Mouse (Mus musculus) brain, embryonic 14.5 days (tissue): ENCODE measurements around the gene Bcl9.

Source experiments
- CTCF ChIP-seq: fragments of 200-500 bp; IDR thresholded peaks from 2 replicates; pipeline ENCODE4 v1.5.1; 2012; ENCODE audit warnings: inconsistent platforms, mild to moderate bottlenecking, moderate library complexity, borderline replicate concordance; ENCODE audit not compliant: insufficient read depth, insufficient read length; ENCODE audit errors: extremely low read depth
- POLR2A ChIP-seq: fragments of 200-500 bp; IDR thresholded peaks from 2 replicates; pipeline ENCODE4 v1.6.1; 2012; ENCODE audit warnings: mild to moderate bottlenecking, inconsistent platforms, borderline replicate concordance; ENCODE audit not compliant: poor library complexity, insufficient read depth, insufficient read length, severe bottlenecking; ENCODE audit errors: extremely low read depth

DNA sequence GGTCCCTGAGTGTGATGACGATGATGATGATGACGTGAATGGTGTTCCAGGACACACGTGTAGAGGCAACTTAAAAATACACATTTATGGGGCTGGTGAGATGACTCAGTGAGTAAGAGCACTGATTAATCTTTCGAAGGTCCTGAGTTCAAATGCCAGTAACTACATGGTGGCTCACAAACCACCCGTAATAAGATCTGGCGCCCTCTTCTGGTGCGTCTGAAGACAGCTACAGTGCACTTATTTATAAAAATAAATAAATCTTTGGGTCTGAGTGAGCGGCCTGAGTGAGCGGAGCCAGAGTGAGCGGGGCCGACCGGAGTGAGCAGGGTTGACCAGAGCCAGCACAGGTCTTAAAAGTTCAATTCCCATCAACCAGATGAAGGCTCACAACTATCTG, 34.5 kb upstream of the Bcl9 start:
- TF ChIP-seq CTCF, result peak; percentile 27; the same call in 1 of the 2 replicates
- no peak for TF ChIP-seq POLR2A
